Mouse (Mus musculus): ENCODE measurements around the gene Mfsd4b5.

GRCm38 (mm10) chr10:40032897-40033296, 46.5 kb upstream of the Mfsd4b5 start:
- no peak for TF ChIP-seq FLI1 (IDR thresholded peaks at IDR 0.05; ENCODE audit: low read length)
- no peak for TF ChIP-seq GATA1 (IDR thresholded peaks at IDR 0.05; ENCODE audit: borderline replicate concordance, low read length)

Measured in megakaryocyte, embryonic 14.5 days (primary cell).